ENCODE assay signal across 8 mouse cellular contexts in genomic region chr6:51857821-51858220, GRCm38 (mm10).
DNase-seq lines count a peak whose midpoint lies in the region; ATAC-seq lines count a peak whose summit lies in the region.

No protein-coding gene starts in this region.

- under 1% methylated on average over 11 of the region's 11 CpGs for WGBS in forebrain, embryonic 11.5 days
- under 1% methylated on average over 11 of the region's 11 CpGs for WGBS in heart, embryonic 15.5 days
- 2% methylated on average over 11 of the region's 11 CpGs for WGBS in liver, embryonic 12.5 days (ENCODE audit: insufficient replicate concordance)
- WGBS in stomach, embryonic 14.5 days: 2% methylated on average over 11 of the region's 11 CpGs

- DNase-seq in c-Kit-negative CD71-positive TER-119-positive erythroid progenitor cells, embryonic 14.5 days (ENCODE audit: low read depth, low spot score): peak; percentile 3
- peak; percentile 97 for DNase-seq in forebrain, embryonic 11.5 days (ENCODE audit: low spot score)
- DNase-seq in kidney, postnatal 14 days: peak; percentile 96
- peak; percentile 49 to 72 for DNase-seq in natural killer cell, adult 2 months (ENCODE audit: low spot score in 2 of 2)

- peak; percentile 97 for ATAC-seq in CD4-positive, CD25-positive, alpha-beta regulatory T cell, adult 4 months
- ATAC-seq in forebrain, embryonic 11.5 days (replicated peaks; ENCODE audit: low FRiP score): peak; percentile 95
- peak; percentile 85 for ATAC-seq in heart, embryonic 15.5 days (replicated peaks; ENCODE audit: insufficient number of reproducible peaks, insufficient read depth, low FRiP score, low read depth)
- peak; percentile 64; the same call in 1 of the 2 replicates for ATAC-seq in liver, embryonic 12.5 days
- ATAC-seq in stomach, embryonic 14.5 days (ENCODE audit: insufficient number of reproducible peaks, insufficient read depth, low FRiP score, low read depth): peak; percentile 93

- H3K9ac ChIP-seq in forebrain, embryonic 11.5 days (ENCODE audit: low read length): no peak overlapping the region
- no peak overlapping the region for H3K9ac ChIP-seq in heart, embryonic 15.5 days
- no peak overlapping the region for H3K9ac ChIP-seq in liver, embryonic 12.5 days
- no peak overlapping the region for H3K9ac ChIP-seq in stomach, embryonic 14.5 days (replicated peaks; ENCODE audit: low read depth, low read length)

- no peaks in the 10 kb centered on the region for H3K36me3 ChIP-seq in forebrain, embryonic 11.5 days (ENCODE audit: control insufficient read depth, insufficient read depth, low read length)
- no peaks in the 10 kb centered on the region for H3K36me3 ChIP-seq in heart, embryonic 15.5 days
- no peaks in the 10 kb centered on the region for H3K36me3 ChIP-seq in liver, embryonic 12.5 days
- H3K36me3 ChIP-seq in stomach, embryonic 14.5 days (ENCODE audit: control insufficient read depth, insufficient read depth, low read length): no peaks in the 10 kb centered on the region

- H3K4me3 ChIP-seq in forebrain, embryonic 11.5 days (ENCODE audit: low read depth, low read length): no peak overlapping the region
- H3K4me3 ChIP-seq in heart, embryonic 15.5 days: no peak overlapping the region
- no peak overlapping the region for H3K4me3 ChIP-seq in liver, embryonic 12.5 days
- no peak overlapping the region for H3K4me3 ChIP-seq in stomach, embryonic 14.5 days (ENCODE audit: low read depth, low read length)

- H3K27me3 ChIP-seq in forebrain, embryonic 11.5 days (ENCODE audit: control insufficient read depth, insufficient read depth, low read length): no peaks in the 10 kb centered on the region; the same call in 1 of the 2 replicates
- H3K27me3 ChIP-seq in heart, embryonic 15.5 days: no peaks in the 10 kb centered on the region
- H3K27me3 ChIP-seq in liver, embryonic 12.5 days (replicated peaks): peaks cover 7% of the 10 kb centered on the region; the same call in 1 of the 2 replicates
- no peaks in the 10 kb centered on the region for H3K27me3 ChIP-seq in stomach, embryonic 14.5 days (ENCODE audit: control insufficient read depth, insufficient read depth, low read length)

- H3K4me1 ChIP-seq in forebrain, embryonic 11.5 days (replicated peaks; ENCODE audit: control insufficient read depth, insufficient read depth, low read length): no peaks in the 10 kb centered on the region
- peaks cover 7% of the 10 kb centered on the region for H3K4me1 ChIP-seq in heart, embryonic 15.5 days (replicated peaks)
- no peaks in the 10 kb centered on the region for H3K4me1 ChIP-seq in liver, embryonic 12.5 days
- no peaks in the 10 kb centered on the region for H3K4me1 ChIP-seq in stomach, embryonic 14.5 days (ENCODE audit: control insufficient read depth, insufficient read depth, low read length)

- H3K4me2 ChIP-seq in forebrain, embryonic 11.5 days (ENCODE audit: low read depth, low read length, severe bottlenecking): no peak overlapping the region
- H3K4me2 ChIP-seq in heart, embryonic 15.5 days: no peak overlapping the region
- H3K4me2 ChIP-seq in liver, embryonic 12.5 days: peak overlapping the region; percentile 54
- H3K4me2 ChIP-seq in stomach, embryonic 14.5 days (replicated peaks; ENCODE audit: low read depth, low read length): no peak overlapping the region

- H3K9me3 ChIP-seq in forebrain, embryonic 11.5 days (ENCODE audit: control insufficient read depth, low read length): no peaks in the 10 kb centered on the region
- H3K9me3 ChIP-seq in heart, embryonic 15.5 days (replicated peaks): no peaks in the 10 kb centered on the region
- no peaks in the 10 kb centered on the region for H3K9me3 ChIP-seq in liver, embryonic 12.5 days (replicated peaks)
- no peaks in the 10 kb centered on the region for H3K9me3 ChIP-seq in stomach, embryonic 14.5 days (ENCODE audit: control insufficient read depth, low read depth, low read length)

- H3K27ac ChIP-seq in forebrain, embryonic 11.5 days (ENCODE audit: low read depth, low read length): no peak overlapping the region
- H3K27ac ChIP-seq in heart, embryonic 15.5 days: no peak overlapping the region
- no peak overlapping the region for H3K27ac ChIP-seq in liver, embryonic 12.5 days
- H3K27ac ChIP-seq in stomach, embryonic 14.5 days (ENCODE audit: low read length): no peak overlapping the region

Comparison
In these comparisons a context has a peak if more than half of its experiments do, and no peak if none do; other contexts are left out.
1. DNase-seq: peak in every context shown above with its lines; median percentile 97 in forebrain, embryonic 11.5 days; 96 in kidney, postnatal 14 days; 60 in natural killer cell, adult 2 months; 3 in c-Kit-negative CD71-positive TER-119-positive erythroid progenitor cells, embryonic 14.5 days.